Mouse (Mus musculus) midbrain, embryonic 13.5 days (tissue): Measurements from ENCODE around the gene Tst. TPM values are rescaled to one million over a fixed set of nuclear protein-coding genes. Genes with fewer than 3 reads are reported as not detected.

Experiments used
- ATAC-seq: fragments of 200-750 bp; cut with Nextera tagmentation; 2 replicates; pipeline ENCODE4 v1.8.0; 2017; ENCODE audit warnings: mild to moderate bottlenecking, moderate TSS enrichment, moderate library complexity
- H3K27ac ChIP-seq: fragments of 300-500 bp; sonication (generic); 2 replicates; pipeline ENCODE4 v1.5.1; 2015; ENCODE audit warnings: inconsistent platforms, mild to moderate bottlenecking, moderate library complexity
- H3K27me3 ChIP-seq: fragments of 300-500 bp; sonication (generic); 2 replicates; pipeline ENCODE4 v1.6.1; 2015; ENCODE audit warnings: mild to moderate bottlenecking, inconsistent platforms
- H3K36me3 ChIP-seq: fragments of 300-500 bp; sonication (generic); 2 replicates; pipeline ENCODE4 v1.6.1; 2015; ENCODE audit warnings: mild to moderate bottlenecking, inconsistent platforms
- H3K4me1 ChIP-seq: fragments of 300-500 bp; sonication (generic); replicated peaks from 2 replicates; pipeline ENCODE4 v1.6.1; 2015; ENCODE audit warnings: inconsistent platforms
- H3K4me2 ChIP-seq: fragments of 300-500 bp; sonication (generic); replicated peaks from 2 replicates; pipeline ENCODE4 v1.6.1; 2015; ENCODE audit warnings: moderate library complexity, mild to moderate bottlenecking, inconsistent platforms
- H3K4me3 ChIP-seq: fragments of 300-500 bp; sonication (generic); replicated peaks from 2 replicates; pipeline ENCODE4 v1.5.1; 2015; ENCODE audit warnings: mild to moderate bottlenecking, inconsistent platforms
- H3K9ac ChIP-seq: fragments of 300-500 bp; sonication (generic); replicated peaks from 2 replicates; pipeline ENCODE4 v1.6.1; 2015; ENCODE audit warnings: mild to moderate bottlenecking, inconsistent platforms
- H3K9me3 ChIP-seq: fragments of 300-500 bp; sonication (generic); 2 replicates; pipeline ENCODE4 v1.6.1; 2016; ENCODE audit warnings: mild to moderate bottlenecking, inconsistent platforms
- WGBS: fragments of 180-500 bp; shearing (Covaris S2); methylation state at CpG from one replicate; pipeline ENCODE4 v1.1.7; 2015; 5-methylcytosine and 5-hydroxymethylcytosine counted together
- polyA plus RNA-seq: library from polyadenylated mRNA; unstranded; fragments of >200 nt; fragmentation: Nextera tagmentation; extraction: Ambion mirVana; gene quantifications from 2 replicates; pipeline ENCODE4 v1.2.1, GENCODE M21; 2015

Tst gene
- polyA plus RNA-seq, 1 experiment from 2014 or later: 8.8 TPM

DNA sequence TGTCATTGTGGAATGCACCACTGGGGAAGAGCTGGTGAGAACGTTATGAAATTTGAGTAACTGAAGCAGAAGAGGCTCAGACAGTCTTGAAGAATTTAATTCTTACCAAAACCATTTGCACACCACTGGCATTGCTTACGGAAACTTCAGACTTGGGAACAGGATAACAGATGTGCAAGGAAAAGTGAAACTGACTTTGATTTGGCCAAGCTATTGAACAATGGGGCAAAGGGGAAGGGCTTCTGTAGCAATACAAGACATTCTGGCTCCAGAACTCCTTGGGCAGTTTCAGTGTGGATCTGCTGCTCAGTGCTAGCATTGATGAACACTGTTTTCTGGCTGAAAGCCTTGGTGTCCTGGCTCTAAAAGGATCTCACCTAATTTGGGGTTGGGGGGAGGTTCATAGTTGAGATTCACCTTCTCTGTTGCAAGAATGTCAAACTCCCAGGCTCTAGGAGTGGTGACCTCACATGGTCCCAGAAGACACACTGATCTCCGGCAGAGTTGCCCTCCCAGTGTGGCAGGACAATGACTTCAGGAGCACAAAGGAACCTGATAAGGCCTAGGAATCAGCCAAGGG is 54.0 kb downstream of the Tst start:
- Histone ChIP-seq H3K27ac (no peak overlapping the region), H3K9ac (no peak overlapping the region), H3K4me2 (no peak overlapping the region), H3K4me3 (no peak overlapping the region), H3K27me3 (no peaks in the 10 kb centered on the region), H3K4me1 (no peaks in the 10 kb centered on the region), H3K36me3 (no peaks in the 10 kb centered on the region), H3K9me3 (no peaks in the 10 kb centered on the region)
- 66% methylated on average over 3 of the region's 3 CpGs for WGBS
- no peak for ATAC-seq

Other genes with a start within 250 kb of the Tst start
- 115 and 121 TPM in 2 replicates for gene Ift27, start 231.8 kb downstream of the Tst start, polyA plus RNA-seq
- gene Pvalb, start 199.5 kb downstream of the Tst start, polyA plus RNA-seq: 1.4 and 3.1 TPM in 2 replicates
- gene Ncf4, start 161.1 kb downstream of the Tst start, polyA plus RNA-seq: 1.0 and 1.4 TPM in 2 replicates
- 0.09 and 0.34 TPM in 2 replicates for gene Csf2rb2, start 100.2 kb downstream of the Tst start, polyA plus RNA-seq
- gene Csf2rb, start 80.2 kb downstream of the Tst start, polyA plus RNA-seq: 0.61 and 1.0 TPM in 2 replicates
- not detected in 2 replicates for gene Tex33, start 10.0 kb downstream of the Tst start, polyA plus RNA-seq
- 1.3 and 2.8 TPM in 2 replicates for gene Mpst, start 509 bp upstream of the Tst start, polyA plus RNA-seq
- 107 and 117 TPM in 2 replicates for gene Kctd17, start 22.7 kb upstream of the Tst start, polyA plus RNA-seq
- gene Tmprss6, start 62.7 kb upstream of the Tst start, polyA plus RNA-seq: 0.16 TPM in 1 of 2 replicates, not detected in the other
- gene Il2rb, start 89.4 kb upstream of the Tst start, polyA plus RNA-seq: not detected in 2 replicates
- 4.8 and 5.6 TPM in 2 replicates for gene C1qtnf6, start 125.5 kb upstream of the Tst start, polyA plus RNA-seq
- 0.15 and 0.26 TPM in 2 replicates for gene Sstr3, start 138.8 kb upstream of the Tst start, polyA plus RNA-seq
- 3.2 and 5.6 TPM in 2 replicates for gene Rac2, start 166.9 kb upstream of the Tst start, polyA plus RNA-seq
- 3.7 and 5.8 TPM in 2 replicates for gene Cyth4, start 191.1 kb upstream of the Tst start, polyA plus RNA-seq